Mouse (Mus musculus) lung, postnatal 36 days (tissue): Measurements from ENCODE around the gene Creb5.

Experiments
- DNase-seq: peaks from one replicate; pipeline ENCODE4 v3.0.0; 2022; ENCODE audit warnings: mixed read lengths

Gene Creb5

DNA sequence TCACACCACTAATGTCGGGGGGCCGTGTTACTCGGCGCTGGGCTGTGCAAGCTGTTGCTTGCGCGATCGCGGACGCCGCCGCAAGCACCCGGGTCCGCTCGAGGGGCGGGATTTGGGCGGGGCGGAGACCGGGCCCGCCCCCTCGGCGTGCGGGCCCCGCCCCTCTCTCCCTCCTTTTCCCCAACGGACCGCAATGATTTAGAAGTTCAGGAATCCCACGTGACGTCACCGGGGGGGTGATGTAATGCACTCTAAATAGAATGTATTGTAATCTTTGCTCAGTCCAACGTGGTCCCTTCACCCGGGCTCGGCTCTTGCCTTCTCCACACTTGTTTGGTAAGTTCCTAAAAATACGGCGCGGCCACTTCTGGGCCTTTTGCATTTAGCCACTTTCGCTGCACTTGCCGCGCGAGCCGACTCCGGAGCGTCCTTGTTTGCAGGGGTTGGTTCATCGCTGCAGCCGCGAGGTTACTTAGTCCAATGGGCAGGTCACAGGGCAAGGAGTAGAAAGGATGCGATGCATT is at the start of gene Creb5:
TSS of gene Creb5 (plus strand) at position 233 of the 524 bp plus-strand sequence.
- peak; percentile 96 for DNase-seq

DNA sequence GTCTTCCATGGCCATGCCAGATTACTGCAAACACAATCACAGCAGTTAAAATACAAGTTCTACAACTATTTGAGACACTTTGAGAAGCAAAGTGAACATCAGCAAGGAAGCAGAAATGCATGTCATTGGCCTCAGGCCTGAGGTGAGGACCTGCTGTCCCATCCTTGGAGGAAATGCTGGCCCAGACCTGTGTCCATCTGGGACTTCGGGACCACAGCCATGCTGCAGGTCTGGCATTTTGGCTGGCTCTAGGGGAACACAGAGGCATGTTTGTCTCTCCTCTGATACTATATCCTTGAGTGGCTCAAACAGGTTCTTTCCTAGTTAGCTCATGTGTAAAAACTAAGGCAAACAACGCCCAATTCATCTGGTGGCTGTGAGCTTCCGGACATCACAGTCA is 27.2 kb upstream of the Creb5 start:
- DNase-seq: no peak

DNA sequence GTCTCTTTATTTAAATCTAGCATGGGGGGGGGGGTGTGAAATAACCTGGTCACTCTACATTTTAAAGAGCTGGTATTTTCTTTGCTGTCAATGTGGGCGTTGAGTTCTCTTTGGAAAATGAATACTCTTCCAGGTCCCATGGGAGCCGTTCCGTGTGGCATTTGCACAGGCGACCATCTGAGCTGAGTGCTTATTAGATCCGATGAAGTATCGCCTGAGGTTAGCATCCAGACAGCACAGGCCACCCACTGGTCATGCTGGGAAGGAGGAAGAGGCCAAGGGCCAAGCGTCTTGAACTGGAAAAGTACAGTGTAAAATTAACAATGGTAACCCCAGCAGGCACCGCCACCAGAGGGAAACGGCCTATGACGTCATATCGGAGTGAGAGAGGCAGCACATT is 24.7 kb upstream of the Creb5 start:
- DNase-seq: no peak

DNA sequence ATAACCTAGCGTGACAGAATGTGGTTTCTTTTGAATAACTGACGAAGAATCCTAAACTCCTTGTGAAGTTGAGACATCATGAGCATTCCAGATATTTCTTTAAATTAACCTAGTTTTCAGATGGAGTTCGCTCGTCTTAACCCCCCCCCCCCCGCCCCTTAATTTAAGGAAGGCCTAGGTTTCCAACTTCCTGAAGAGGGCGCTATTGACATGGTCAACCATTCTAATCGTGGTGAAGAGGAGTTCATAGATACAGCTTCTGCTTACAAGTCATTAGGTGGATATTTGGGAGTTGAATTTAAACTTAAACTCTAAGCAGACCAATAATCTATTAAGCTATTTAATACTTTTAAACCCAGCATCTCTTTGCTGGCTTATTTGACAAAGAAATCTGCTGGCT is 20.0 kb upstream of the Creb5 start:
- peak; percentile 35 for DNase-seq

DNA sequence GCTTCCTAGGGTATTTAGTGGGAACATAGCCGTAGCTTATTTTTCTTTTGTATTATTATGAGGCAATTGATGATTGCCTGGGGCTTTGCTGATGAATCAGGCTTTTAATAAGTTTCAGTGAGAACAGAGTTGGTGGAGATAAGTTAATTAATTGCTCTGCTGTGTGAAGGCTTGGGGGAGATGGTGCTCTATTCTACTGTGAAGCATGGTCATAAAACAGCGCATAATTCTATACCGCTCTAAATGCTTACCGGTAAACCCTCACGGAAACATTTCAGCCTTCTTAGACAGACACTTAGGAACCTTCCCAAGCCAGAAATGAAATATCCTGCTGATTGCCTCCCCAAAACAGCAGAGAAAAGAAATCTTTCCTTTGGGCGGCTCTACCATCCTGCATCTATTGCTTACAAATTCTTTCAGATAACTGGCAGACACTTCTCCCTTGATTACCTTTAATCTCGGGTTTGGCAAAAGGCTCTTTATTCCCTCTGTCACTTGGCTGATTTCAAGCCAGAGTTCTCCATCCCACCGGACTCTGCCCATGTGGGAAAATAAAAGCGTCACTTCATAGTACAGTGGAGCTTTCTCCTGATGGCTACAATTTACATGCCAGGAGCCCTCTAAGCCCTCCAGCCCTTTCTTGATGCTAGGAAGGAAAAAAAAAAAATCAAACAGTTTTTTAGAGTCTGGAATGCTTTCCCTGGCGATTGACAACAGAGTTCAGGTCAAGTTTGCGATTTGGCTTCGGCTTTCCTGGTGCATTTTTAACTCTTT is 19.2 kb upstream of the Creb5 start:
- no peak for DNase-seq

DNA sequence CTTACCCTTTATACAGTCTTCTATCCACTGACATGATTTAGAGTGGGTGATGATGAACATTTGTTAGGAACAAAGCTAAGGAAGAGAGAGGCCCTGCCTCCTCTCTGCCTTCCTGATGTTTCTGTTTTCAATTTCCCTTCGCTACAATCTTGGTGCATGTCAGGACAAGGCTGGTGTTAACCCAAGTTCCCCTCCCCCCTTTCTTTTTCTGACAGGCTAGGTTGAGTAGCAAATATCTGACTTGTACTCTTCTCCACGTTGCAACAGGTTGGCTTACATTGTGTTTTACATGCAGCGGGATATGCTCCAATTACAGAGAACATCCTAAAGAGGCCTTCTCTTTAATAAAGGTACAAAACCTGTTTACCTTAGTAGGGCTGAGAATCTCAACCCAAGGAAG is 15.9 kb upstream of the Creb5 start:
- DNase-seq: no peak

DNA sequence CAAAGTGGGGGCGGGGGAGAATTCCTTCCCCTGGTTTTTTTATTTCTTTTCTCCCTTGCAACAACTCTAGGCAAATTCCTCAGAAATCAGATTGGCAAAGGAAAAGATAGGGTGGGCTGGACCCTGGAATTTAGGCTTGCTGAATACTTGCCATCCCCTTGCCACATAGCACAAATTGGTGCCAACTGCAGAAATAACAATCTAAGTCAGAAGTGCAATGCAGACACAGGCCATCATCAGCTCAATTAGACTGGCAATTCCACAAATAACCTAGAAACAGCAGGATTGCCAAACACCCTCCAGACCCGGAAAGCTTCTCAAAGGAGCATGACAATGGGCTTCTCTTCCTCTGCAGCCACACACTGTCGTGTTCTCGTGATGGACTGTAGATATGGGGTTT is 15.4 kb upstream of the Creb5 start:
- no peak for DNase-seq

DNA sequence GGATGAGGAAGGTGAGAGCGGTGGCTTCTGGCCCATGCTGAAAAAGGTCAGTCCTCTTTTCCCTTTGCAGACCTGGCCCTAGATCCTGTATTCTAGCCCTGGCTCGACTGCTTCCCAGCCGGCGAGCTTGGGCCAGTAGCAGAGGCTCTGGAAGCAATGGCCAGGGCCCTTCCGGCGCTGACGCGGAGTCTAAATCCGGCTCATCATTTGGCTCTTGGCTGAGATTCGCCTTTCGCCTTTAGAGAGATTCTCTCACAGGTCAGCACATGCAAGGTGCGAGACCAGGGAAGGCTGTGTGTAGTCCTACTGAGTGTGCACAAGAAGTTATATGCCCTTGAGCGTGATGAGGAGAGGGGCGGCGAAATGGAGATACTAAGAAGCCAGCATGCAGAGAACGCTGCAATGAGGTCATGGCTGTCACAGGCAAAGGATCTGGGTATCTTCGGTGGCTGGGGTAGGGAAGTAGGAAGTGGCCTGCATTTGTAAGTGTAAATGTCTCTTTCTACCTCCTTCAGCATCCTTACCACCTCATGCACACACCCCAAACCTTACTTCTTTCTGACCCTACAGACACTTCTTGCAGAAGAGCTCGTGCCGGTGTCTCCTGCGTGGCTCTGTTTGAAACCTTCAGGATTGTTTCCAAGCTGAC is 557 bp upstream of the Creb5 start:
- DNase-seq: peak; percentile 28

DNA sequence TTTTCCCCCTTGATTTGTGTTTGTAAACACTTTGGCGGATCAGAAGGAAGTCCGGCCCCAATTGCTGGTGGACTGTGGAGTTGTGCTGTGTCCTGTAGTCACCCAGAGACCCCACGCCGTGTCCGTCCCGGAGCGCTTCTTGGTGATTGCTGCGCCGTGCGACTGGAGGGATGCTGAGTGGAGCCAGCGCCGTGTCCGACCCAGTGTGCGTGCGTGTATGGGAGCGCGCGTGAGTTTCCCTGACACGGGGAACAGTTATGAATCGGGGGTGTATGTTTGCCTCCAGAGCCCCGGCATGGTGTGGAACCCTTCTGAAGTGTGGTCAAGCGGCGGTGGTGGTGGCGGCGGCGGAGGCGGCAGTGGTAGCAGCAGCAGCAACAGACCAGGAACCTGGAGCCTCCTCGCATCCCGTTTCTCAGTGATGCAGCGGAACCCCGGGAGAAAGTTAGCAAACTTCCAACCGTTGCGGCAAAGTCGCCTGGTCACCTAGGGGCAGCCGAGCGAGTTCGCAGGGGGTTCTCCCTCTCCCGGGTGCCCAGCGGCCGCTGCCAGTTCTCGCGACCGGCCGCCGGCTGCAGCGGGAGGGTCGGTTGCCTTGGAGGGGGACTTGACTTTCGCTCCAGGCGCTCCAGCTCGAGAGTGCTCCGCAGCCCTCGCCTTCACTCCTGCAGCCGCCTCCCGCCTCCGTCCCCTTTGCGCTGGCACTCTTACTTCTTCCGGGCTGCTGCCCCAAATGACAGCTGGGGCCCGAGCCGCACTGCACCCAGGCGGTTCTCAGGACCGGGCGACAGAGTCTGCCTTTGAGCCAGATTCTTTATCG is 702 bp downstream of the Creb5 start:
- DNase-seq: peak; percentile 30

DNA sequence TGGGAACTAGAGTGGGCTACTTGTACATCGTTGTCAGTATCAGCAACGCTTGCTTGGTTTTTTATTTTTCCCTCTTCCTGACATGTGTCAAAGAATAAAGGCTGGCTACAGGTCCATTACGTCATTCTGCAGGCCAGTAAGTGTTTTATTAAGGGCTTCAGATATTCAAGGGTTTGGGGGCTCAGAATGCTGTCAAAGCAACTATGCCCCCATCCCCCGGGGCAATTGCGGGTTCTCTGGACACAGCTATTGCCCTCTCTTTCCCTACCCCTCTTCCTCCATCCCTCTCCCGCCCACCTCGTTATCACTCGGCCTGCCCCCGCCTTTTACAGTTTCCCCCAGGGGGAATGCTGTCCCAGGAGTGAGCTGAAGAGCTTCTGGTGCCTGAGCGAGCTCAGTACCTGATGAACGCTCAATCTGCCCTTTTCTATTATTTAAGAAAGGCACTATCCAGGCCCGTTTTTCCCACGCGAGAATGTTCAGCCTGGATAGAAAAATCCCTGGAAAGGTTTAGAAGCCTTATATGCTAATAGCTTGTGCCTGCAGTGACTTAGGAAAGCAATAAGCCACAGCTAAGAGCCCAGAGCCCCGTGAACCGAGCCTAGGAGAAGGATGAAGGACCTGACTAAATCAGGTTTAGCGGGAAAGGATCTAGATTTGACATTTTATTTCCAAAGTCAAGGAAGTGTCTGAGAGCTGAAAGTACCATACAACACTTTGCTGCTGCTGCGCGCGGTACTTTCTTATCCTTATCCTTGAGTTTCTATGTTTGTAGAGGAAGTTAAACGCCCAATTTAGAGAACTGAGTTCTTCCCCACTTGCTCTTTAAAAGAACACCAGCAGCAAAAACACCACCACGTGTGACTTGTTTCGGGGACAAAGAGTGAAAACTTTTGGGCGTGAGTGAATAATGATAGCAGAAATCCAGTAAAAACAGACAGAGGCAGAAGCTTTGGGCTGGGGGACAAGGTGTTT is 1.8 kb downstream of the Creb5 start:
- DNase-seq: no peak

DNA sequence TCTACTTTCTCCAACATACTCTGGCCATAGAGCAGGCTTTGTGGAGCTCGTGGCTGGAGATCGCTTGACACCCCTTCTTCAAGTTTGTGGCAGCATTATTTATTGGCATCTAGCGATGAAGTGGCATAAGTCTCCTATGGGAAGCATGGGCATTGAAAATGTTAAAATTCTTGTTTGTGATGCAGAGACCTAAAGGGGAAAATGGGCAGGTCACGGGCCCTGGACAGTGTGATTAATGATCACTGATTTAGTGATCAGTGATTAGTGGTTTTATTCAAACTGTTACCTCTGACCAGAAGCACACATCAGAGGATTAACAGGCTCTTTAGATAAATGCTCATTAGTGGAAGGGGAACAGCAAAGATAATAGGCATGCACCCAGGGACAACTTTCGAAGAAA is 2.6 kb downstream of the Creb5 start:
- DNase-seq: no peak

DNA sequence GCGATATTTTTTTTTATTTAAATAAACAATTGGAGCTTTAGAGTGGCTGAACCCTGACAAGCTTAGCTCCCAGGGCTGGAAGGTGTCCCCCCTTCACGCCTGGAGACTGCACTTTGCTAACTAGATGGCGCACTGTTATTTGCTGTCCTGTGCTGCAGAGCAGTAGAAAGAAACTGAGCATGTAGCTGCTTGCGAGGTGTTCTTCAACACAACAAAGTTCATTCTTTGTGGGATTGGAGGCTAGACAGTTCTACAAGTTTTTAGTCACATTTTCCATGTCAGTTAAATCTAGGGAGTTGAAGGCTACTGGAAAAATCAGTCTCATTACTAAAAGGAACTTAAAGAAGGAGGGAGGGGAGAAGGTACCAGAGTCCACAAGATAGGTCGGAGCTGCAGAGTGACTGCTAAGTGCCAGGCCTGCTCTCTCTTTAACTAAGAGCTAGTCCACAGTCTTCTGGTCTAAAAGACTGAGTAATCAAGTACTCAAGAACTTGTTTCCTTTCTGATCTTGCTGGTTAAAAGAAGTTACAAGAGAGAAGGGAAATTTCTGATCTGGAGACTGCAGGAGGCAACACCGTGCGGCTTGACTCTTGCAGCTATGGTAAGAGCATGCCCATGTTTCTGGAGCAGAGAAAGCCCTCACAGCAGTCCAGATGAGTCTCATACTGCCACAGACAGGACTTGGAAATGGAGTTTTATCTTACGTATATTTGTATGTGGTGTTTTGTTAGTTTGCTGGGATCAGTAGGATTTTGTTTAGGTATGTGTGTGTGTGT is 3.3 kb downstream of the Creb5 start:
- DNase-seq: no peak

DNA sequence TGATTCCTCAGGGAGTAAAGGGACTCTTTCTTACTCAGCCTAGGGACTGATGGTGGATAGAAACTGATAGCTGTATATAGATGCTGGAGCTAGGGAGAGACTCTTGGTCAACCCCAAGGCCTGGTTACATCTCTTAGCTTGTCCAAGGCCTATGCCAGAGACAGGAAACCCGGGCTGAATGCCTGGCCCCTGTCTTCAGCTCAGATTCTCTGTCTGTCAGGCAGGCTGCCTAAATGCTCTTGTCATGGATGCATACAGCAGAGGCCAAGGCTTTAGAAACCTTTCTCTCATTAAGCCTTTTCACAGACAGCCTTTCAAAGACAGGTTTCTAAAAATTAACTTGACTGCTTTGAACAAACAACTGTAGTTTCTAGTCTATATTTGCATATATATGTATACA is 5.9 kb downstream of the Creb5 start:
- no peak for DNase-seq

DNA sequence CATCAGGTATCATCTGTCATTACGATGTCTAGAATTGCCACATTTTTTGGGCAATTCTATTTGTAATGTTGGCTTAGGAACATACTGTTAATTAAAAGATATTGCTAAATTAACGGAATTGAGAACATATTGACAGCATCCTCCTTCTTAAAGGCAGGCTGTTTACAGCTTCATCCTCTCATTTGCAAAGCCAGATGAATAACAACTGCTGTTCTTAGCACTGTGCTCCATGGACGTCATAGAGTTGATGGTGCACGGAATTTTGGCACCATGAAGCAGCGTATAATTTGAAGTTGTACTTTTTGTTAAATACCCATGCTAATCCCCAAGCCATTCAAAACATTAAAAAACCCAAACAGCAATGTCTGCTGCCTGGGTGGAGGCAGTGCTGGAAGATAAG is 10.8 kb downstream of the Creb5 start:
- no peak for DNase-seq

DNA sequence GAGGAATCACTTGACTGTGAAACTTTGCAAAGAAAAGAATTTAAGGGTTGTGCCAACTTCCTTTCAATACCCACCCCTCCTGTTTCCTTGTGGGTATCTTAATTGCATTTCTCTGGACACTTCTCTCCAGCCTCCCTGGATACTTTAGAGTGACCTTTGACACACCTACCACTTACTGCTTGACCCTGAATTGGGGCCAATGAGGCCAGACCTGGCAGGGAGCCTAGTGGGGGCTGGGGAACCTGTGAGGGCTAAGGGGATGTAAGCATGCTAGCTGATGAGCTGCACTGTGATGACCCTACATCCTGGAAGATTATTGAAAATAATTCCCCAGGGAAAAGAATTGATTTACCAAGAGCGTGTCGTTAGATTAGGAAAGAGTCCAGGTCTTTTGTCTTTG is 17.1 kb downstream of the Creb5 start:
- DNase-seq: no peak

DNA sequence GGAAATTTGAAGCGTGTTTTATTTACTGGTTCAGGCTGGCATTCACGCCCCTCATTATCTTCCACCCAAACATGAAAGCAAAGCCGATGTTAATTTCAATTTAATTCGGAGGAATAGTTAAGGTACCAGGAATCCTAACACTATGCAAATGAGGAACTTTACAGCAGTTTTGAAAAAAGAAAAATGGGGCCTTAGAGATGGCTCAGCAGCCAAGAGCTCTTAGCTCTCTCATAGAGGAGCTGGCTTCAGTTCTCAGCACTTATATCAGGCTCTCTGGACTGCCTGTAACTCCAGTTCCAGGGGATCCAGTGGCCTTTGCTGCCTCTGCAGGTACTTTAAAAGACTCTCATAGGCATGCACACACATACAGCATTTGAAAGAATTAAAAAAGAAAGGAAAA is 19.1 kb downstream of the Creb5 start:
- DNase-seq: no peak

DNA sequence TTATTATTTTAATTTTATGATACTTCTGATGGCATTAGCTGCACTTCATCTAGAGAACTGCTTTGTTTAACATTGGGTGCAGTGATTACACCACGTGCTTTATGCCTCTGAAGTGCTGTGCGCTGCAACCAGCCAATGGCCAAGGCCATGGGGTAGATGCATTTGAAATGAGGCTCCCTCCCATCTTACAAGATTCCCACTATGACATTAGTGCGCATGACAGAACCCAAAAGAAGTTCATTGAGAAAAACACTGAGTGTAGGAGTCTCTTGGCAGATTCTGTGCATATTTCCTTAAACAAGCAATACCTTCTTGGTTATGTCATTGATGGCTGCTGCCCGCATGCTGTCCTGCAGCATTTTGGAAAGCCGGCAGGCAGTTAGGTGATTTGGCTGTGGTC is 19.6 kb downstream of the Creb5 start:
- DNase-seq: no peak

DNA sequence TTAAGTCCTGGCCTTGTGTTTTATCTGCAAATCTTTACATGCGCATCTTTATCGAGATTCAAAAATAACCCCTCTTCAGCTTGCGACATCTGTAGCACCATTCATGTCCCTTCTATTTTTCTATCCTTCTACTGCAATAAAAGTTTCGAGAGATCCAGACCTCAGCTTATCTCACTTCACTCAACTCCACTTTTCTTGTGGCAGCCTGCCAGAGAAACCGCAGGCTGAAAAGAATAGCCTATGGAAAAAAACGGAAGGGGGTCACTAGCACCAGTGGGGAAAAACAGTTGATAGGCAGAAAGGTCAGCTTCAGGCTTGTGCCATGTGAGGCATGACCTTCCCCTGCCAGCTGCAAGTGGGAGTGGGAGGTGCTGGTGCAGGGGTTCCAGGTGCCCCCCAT is 21.6 kb downstream of the Creb5 start:
- peak; percentile 38 for DNase-seq

DNA sequence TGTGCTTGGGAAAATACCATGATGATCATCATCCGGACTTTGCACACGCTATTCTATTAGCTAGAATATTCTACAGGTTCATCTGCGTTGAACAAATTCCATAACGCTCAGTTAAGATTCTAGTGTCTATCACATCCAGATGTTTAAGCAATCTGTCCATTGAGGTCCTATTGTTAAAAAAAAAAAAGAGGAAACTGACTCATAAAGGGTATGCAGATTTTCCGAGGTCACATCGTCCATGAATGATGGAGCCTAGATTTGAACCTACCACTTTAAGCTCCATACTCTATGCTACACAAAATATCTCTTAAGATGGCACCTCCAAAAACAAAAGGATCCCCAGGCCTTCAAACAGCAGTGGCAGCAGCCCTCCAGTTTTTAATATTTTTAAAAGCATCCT is 26.5 kb downstream of the Creb5 start:
- DNase-seq: no peak

DNA sequence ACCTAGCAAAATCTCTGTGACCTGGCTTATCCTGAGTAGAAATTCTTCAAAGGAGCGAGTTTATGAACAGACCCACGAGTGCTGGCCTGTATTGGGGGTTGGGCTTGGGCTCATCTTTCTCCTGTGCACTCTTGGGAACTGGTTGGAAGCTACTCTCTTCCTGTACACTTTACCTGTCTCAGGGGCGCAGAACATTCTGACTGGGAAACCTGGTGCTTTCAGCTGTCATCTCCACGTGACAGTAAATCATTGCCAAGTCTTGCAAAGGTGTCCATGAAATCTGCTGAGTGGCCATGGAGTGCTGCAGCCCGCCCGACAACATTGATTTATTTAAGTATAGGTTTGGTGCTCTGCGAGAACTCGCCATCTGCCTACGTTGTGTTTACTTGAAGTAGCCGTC is 27.1 kb downstream of the Creb5 start:
- DNase-seq: no peak

DNA sequence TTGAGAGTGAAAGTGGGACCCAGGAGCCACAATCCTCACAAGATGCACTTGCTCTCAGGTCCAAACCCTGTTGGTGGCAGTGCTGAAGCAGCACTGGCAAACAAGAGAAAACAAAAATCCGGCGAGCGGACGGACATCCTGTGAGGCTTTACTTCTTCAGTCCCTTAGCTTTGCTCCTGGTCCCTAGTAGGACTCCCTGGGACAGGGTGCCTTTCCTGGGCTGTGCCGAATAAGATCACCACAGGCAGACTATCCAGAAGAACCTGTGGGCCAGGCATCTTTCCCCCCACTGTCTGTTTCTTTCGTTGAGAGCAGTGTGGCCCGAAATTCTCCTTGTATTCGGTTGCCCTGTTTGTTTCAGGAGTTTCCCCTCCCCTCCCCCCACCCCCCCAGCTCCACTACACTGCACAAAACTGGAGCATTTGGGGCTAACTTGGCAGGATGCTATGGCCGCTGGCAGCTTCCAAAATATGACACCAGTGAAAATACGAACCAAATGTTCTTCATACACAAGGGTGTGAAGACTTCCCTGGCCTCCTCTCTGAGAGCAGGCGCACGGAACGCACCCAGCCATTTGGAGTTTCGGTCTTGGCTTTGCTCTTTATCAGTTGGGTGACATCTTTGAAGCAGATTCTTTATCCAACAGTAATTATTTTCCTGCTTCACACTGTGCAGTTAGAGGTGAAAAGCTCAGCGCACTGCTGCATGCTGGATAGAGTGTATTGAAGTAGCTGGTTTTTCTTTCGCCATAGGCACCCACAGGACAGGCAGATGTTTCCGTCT is 32.7 kb downstream of the Creb5 start:
- DNase-seq: peak; percentile 20
